Mouse (Mus musculus): Measurements from ENCODE around the gene Spata6.
A peak's percentile ranks its signal among the peaks of the same experiment; 100 is the strongest.

The Spata6 gene

DNA sequence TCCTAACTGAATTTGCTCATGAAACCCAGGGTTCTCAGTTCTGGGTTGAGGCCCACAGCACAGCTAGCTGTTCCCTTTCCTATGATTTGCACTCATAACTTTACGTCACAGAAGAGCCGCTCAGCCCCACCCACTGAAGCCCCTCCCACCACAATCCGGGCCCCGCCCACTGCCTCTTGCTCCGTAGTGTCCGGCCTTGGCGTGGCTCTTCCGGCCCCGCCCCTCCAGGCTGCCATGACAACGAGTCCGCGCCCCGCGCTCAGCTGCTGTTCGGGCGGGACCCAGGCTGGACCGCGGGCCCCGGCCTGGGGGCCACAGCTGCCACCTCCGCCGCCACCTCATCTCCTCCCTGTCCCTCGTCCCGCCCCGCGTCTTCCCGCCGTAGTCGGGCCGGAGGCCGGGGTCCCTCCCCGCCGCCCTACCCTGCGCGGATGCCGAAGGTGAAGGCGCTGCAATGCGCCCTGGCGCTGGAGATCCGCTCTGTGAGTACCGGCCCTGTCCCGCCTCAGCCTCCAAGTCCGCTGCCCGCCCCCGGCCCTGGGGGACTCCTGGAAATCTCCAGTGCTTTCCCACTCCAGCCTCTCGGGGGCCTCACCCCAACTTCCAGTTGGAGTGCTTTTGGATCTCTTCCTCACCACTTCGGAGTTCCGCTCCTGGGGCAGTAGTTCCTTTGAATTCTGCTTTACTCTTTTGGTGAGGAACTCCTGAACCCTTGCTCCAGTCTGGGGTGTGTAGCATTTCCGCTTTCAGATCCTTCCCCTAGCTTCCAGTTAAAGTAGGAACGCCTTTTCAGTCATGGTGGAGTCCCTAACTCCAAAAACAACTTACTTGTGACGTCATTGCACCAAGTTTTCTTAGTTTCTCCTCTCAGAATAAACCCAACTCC lies at the start of gene Spata6:
Gene Spata6, plus strand, starts transcription at position 209 of the 886 bp plus-strand sequence.
- DNase-seq (ENCODE audit: low spot score), result peak; percentile 85

DNA sequence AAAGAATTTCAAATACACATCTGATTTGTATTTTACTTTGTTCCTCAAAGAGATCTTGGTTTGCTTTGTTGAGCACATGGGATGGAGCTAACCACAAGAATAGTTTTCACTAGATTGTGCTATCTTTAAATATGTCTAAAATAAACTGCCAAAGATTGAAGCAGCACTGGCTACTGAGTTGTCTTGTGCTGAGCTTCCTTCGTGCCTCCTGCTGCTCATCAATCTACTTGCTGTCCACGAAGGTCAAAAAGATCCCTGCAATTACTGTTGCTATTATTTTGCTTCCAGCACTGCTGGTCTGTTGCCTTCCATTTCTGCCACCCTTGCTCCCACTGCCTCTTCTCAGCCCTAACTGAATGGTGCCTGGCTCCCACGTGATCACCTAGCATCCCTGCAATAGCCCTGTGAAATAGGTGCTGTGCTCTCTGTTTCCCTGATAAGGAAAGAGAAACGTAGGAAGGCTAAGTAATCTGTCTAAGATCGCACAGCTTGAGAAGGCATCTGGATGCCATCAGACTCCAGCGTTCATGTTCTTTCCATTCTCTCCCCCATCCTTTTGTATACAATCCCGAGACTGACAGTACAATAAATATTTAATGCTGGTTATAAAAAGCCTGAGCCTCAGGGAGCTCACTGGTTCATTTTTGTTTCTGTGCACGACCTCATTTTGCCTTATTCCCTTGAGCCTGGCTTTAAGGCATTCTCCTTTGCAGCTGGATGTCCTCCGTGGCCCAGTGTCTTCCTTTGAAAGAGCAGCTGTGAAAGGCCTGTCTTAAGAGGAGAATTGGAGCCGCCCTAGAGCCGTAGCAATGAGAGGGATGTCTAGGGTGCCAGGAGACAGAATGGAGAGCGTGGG lies 49.0 kb upstream of the Spata6 start:
- DNase-seq (ENCODE audit: low spot score), result no peak

DNA sequence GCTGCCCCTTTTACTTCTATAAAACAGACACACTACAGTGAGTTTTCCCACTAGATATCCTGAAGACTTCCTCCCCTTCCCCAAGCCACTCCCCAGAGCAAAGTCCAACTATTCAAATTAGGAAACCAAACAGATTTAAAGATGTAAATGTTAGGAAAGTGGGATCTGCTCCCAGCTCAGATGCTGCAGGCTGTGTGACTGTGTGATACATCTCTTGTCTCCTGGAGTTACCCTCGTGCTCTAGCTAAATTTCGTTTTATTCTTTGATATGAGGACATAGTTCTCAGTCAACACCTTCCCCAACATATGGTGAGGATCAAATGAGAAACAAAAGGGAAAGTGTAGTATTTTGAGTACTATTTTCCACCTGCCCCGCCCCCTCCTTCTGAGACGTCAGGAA lies 48.3 kb upstream of the Spata6 start:
- no peak for DNase-seq (ENCODE audit: low spot score)

DNA sequence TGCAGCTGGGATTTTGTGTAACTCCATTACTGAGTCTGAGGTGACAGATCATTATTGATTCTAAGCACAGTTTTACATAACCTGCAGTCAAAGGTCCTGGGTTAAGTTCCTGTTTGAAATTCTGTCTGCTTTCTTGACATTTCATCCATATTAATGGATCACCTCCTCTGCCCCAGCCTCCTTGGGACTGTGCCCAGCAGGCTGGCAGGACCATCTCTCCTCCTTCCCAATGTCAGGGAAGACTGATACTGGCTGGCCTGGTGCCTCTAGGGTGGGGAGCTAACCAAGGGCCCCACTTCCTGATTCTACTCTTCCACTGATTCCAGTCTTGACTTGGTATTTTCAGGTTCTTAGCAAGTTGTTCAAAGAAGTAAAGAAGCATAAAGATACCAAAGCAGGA lies 45.9 kb upstream of the Spata6 start:
- DNase-seq (ENCODE audit: low spot score), result no peak

DNA sequence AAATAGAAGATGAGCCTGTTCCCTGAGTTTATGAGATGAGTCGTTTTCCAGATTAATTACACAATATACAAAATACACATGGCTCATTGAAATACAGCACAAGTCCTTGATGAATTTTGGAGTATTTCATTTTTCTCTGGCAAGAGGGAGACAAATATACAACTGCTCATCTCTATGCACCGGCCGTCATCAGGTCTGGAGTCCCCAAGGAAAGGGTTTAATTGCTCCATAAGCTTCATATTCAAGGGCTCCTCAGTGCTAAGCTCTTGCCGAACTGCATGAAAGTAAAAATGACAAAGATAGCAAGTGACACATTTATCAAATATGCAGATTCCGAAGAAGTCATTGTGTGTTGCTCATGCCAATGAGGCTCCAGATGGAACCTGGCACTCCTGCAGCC lies 37.9 kb upstream of the Spata6 start:
- no peak for DNase-seq (ENCODE audit: low spot score)

DNA sequence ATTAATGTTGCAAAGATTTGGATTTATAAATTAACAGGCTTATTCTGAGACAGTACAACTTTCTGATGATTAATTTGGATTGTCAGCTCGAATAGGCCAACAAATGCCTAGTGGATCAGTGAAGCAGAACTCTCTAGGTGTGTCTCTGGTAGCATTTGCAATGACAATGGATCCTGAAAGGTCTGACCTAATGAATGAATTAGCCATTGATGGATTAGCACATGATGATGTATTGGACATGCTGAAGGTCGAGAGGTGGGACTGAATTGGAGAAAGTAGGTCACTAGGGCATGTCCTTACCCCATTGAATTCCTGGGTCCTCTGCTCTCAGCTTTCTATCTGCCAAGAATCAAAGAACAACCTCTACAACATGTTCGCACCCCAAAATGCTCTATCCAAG lies 37.0 kb upstream of the Spata6 start:
- no peak for DNase-seq (ENCODE audit: low spot score)

DNA sequence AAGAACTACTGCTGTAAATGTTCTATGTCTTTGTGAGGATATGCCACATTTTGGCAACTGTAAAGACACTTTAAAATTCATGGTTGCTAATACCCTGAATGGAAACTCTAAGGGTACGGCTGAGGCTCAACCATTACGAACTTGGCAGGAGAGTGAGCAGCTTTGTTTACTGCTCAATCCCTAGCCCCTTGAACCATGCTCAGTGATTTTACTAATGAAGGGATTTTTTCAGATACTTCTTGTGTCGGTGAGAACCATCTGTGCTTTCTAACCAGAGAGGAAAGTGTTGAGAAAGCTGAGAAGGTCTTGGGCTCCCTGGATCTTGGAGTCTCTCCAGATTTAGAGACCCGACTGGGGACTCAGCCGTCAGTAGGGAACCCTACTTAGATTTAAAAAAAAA lies 35.9 kb upstream of the Spata6 start:
- DNase-seq (ENCODE audit: low spot score), result no peak

DNA sequence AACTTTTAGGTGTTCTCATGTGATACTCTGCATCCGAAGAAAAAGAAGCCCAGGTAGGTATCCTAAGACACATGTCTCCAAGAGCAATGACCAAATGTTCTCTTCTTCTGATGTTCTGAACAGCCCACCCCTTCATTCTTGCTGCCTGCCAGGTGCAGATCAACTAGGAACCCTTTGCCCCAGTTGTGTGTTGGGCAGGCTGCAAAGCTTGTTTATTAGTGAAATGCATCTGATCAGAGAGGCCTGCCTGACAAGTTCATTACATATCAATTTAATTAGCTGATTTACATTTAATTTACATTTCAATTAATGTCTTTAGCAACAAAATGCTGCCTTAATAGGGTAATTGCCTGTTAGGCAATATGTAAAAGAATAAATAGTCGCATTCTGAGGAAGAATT lies 33.8 kb upstream of the Spata6 start:
- DNase-seq (ENCODE audit: low spot score), result no peak

DNA sequence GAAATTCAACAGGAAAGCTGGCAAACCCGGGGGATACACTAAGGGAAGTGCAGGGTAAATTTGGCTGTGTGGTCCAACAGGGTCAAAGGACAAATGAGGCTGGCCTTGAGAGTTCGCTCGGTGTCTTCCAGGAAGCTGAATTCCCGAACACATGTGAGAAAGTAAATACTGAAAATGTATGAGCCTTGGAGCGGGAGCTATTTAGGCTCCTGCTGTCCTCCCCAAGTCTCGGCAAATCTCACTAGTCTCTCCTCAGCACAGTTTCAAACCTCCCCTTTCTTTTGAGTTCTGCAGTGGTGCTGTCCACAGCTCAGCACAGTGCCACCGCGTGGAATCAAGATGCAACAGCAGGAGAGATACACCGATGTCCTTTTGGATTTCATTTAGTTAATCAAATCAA lies 32.8 kb upstream of the Spata6 start:
- DNase-seq (ENCODE audit: low spot score), result peak; percentile 34

DNA sequence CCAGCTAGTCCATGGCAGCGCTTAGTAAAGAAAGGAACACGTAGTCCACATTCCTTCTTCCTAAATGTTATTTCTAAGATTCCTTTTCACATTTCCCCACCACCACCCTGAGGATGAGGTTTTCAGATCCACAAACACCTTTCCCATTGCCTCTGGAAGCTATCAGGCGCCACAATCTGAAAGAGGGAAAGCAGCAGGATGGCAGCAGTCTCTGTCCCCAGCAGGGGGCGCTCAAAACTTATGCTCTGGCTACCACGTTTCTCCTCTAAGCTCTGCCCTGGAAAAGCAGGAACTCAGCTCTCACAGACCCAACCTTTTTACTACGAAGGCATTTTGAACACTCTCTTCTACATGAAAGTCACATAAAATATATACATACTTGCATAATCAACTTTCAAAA lies 32.2 kb upstream of the Spata6 start:
- DNase-seq (ENCODE audit: low spot score), result peak; percentile 66

DNA sequence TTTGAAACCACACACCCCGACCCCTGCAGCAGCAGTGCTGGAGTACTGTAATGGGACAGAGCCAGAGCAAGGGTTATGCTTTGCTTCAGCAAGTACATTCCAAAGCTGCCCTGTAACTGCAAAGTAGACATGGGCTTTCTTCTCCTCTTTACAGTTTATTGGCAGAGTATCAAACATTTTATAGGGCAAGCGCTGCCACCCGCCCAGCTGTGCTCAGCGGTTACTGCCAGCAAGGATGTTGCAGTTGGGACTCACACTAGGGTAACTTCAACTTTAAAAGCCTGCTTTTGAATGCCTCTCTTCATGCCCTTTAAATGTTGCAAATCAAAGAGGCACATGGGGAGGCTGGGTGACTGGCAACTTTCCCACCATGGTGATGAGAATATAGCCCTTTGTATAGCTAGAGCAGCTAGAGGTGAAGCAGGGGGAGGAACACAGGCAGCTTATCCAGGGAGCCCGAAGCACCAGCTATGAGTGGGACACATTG lies 28.7 kb upstream of the Spata6 start:
- no peak for DNase-seq (ENCODE audit: low spot score)

DNA sequence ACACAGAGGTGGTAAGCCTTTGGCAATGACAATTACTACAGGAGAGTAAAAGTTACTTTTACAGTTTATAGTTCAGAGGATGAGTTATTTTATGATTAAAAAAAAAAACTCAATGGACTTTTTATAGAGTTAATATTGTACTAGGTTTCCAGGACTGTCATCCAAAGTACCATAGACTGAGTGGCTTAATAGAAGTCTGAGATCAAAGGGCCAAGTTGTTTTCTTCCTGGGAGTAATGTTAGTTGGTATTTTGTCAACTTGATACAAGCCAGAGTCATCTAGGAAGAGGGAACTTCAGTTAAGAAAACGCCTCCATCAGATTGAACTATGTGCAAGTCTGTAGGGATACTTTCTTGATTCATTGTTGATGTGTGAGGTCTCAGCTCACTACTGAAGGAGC lies 18.4 kb upstream of the Spata6 start:
- DNase-seq (ENCODE audit: low spot score), result no peak

DNA sequence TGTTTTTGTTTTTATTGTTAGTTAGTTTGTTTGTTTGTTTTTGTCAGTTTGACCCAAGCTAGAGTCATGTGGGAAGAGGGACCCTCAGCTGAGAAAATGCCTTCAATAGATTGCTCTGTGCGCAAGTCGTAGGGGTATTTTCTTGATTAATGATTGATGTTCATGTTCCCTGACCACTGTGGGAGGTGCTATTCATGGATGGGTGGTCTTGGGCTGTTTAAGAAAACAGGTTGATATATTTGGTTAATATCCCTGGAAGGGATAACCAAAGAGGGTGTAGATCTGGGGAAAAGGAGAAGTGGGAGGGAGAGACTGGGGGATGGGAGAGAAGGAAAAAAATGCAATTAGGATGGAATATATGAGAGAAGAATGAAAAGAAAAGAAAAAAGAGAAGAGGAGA lies 15.7 kb upstream of the Spata6 start:
- no peak for DNase-seq (ENCODE audit: low spot score)

DNA sequence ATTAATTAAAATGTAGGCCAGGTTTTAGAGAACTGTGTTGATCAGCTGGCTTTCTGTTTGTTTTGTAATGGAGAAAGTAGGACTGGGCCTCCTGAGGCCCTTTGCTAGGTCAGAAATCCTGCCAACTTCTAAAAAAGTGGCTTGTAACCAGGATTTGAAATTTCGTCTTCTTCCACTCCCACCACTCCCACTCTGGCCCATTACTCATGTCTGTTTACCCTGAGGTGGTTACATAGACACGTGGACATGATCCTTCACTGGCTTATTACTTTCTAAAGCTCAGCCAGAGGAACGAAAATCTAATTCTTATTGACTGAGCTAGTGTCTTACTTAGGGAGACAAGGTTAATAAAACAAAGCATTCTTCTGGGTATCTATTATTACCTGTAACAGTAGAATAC lies 14.8 kb upstream of the Spata6 start:
- DNase-seq (ENCODE audit: low spot score), result no peak

DNA sequence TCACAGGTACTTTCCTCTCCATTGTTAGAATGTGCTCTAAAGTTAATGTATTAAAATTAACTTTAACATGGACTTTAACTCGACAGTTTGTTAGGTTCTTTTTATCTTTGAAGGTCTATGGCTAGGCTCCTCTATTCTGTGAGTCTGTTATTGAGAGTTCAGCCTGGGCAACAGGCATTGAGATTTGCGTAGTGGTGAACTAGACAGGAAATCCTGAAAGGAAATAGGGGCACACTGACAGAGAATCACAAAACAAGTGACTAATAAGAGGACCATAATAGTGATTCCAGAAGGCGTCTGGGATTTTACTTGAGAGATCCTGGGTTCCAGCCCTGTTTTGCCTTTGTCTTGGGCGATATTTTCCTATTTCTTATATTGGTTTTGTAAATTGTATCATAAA lies 488 bp upstream of the Spata6 start:
- no peak for DNase-seq (ENCODE audit: low spot score)

DNA sequence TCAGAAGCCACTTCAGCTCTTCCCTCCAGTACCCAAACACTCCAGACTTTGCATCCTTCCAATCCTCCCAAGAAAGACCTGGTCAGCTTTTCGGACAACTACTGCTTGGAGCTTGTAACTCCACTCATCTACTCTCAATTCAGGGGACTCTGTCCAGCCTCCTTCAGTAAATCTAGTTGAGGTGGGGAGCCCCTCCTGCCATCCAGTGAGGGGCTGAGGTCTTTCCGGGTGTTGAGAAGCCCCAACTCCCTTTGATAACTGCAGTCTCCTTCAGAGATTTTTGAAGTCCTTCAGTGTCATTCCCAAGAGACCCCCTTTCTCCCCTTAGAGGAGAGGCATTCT lies 849 bp downstream of the Spata6 start:
- no peak for DNase-seq (ENCODE audit: low spot score)

DNA sequence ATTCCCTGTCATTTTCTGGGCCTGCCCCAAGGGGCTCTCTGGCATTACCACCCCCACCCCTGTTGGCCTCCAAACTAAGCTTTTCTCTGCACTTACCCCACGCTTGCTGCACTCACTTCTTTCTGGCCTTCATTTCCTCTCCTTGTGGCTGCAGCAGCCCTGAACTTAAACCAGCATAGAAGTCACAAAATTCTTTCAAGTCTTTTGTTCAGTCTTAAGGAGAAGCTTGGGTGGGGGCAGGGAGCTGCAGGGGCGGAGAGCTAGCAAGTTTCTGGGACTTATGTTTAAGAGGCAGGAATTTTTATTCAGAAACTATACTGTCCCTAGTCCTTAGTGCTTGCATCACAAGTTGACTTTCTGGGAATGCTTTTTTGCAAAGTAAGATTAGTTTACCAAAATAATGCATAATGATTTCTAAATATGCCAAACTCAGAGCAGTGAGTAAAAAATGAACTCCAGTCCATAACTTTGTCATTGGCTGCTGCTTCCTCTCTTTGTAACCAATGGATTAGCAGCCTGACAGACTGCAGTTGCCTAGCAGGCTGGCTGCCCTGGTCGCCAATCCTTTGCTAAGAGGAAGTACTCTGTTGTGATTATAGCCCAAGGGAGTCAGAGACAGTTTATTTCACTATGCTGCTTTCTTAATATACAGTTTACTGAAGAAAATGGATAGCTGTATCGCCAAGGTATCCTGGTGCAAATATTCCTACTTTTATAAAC lies 1.5 kb downstream of the Spata6 start:
- no peak for DNase-seq (ENCODE audit: low spot score)

DNA sequence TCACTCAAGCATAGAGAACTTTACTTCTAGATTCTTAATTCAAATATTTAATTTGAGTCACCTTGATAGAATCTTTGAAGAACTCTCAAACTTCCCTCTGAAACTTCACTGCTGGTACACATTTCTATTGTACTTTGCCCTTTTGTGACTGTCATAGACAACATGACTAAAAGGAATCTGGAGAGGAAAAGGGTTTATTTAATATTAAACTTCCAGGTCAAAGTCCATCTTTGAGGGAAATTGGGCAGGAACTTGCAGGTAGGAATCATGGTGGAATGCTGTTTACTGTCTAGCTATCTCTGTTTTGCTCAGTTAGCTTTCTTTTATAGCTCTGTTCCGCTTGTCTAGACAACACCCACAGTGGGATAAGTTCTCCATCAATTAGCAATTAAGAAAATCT lies 17.8 kb downstream of the Spata6 start:
- DNase-seq (ENCODE audit: low spot score), result no peak

DNA sequence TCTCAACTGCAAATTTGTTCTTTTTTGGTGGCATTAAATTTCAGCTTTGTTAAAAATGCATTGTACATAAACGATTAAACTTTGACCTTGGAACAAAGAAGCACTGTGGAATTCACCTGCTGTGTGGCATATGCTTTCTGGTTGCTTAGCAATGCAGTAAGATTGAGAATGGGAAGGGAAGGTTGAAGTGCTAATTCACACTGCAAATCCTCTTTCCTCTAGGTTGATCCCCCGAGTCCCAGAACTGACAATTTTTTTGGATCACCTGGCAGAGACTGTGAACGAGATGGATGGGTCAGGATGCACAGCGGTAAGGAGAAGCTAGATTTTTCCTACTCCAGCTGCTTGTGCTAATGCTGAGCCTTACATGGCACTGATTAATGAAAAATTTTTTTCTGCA lies 60.7 kb downstream of the Spata6 start:
- no peak for DNase-seq (ENCODE audit: low spot score)

DNA sequence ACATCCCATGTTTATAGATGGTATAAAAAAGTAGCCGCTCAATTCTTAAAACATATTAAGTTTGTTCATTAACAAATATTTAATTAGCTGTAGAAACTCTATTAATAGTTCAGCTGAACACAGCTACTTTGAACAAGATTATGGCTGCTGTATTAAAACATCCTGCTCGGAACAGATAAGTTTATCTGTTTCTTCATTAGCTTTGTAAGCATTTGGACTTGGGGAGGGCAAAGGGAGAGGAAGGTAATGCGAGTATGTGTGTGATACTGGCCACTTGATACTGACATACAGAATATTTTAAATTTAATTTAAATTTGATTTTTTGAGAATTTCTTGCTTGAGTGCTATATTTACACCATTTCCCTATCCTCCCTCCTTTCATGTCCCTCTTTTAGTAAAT lies 80.1 kb downstream of the Spata6 start:
- peak; percentile 13 for DNase-seq (ENCODE audit: low spot score)

DNA sequence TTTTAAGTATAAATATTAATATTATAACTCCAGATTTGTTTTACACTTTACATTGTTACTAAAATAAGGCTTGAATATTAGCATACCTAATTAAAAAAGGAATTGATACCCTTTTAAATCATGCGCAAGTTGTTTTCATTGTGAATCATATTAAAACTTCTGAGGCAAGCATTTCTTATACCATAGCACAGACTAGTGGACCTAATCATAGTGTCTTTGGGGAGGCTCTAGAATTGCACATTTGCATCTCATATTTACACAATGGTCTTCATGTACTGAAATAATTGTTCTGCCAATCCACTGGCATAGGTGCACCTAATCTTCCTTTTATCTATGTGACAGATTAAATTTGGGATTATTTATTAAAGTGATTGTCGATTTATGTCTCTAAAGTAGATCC lies 83.4 kb downstream of the Spata6 start:
- no peak for DNase-seq (ENCODE audit: low spot score)

DNA sequence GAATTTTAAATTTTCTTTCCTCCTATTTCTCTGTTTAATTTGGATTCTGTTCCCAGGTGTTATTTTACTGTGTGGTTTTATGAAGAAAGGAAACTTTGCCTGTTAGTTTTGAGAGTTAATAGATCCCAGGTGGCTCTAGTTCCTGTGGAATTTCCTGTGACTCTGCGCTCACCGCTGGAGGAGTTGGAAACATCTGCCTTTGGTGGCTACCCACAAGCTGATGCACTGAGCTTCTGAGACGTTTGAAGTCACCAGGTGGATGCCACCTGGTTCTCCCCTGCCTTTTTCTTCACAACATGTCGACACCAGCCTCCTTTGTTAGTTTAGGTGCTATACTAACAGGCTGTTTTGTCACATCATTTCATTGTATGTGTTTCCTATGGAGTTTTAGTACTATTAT lies 97.7 kb downstream of the Spata6 start:
- no peak for DNase-seq (ENCODE audit: low spot score)

DNA sequence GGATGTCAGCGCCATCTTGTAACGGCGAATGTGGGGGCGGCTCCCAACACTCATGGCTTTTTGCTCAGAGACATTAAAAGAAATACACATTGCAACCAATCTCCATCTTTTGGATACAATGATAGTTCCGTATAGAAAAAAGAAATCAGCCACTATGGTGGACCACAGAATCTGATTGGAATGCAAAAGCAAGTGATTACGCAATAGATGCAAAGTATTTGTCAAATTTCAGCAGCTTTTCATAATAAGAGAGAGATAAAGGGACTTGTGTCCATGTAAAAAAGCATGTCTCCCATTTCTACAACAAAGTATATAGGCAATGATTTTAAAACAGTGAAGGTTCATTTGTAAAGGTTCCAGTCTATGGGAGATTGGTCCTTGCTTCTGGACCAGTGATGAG lies 119.1 kb downstream of the Spata6 start:
- no peak for DNase-seq (ENCODE audit: low spot score)
